ENCODE assay signal across 29 mouse cellular contexts in genomic region chr12:99462302-99462701, GRCm38 (mm10).
A peak's percentile ranks its signal among the peaks of the same experiment; 100 is the strongest.
DNase-seq lines count a peak whose midpoint lies in the region; ATAC-seq and TF ChIP-seq lines count a peak whose summit lies in the region.
"Had no signal": no experiment of that assay in that cellular context is flagged by ENCODE, and none has a peak within 500 bp of the region (broad histone marks: within the 10 kb centered on the region; RNA-seq: fewer than 3 reads in every experiment).

No protein-coding gene starts in this region.

- TF ChIP-seq CTCF in lung, adult 2 months (IDR thresholded peaks at IDR 0.05; ENCODE audit: insufficient read depth, low read length): no peak

- H3K4me3 ChIP-seq in lung, embryonic 16.5 days (ENCODE audit: low read length): no peak overlapping the region
- no peak overlapping the region for H3K4me3 ChIP-seq in lung, adult 2 months (replicated peaks; ENCODE audit: extremely low read depth, low read depth, low read length)
- H3K4me3 ChIP-seq in forebrain, embryonic 15.5 days: no peak overlapping the region
- H3K4me3 ChIP-seq: embryonic facial prominence, embryonic 10.5 days; embryonic facial prominence, embryonic 13.5 days; erythroblast, embryonic 14.5 days; forebrain, embryonic 12.5 days; heart, adult 2 months; heart, embryonic 10.5 days; heart, embryonic 13.5 days; hindbrain, embryonic 12.5 days; hindbrain, embryonic 15.5 days; intestine, embryonic 15.5 days had no signal

- no peak overlapping the region for H3K4me2 ChIP-seq in lung, embryonic 16.5 days (ENCODE audit: low read depth, low read length)
- H3K4me2 ChIP-seq in forebrain, embryonic 15.5 days (replicated peaks): no peak overlapping the region
- H3K4me2 ChIP-seq: embryonic facial prominence, embryonic 13.5 days; forebrain, embryonic 12.5 days; heart, embryonic 13.5 days; hindbrain, embryonic 12.5 days; hindbrain, embryonic 15.5 days; intestine, embryonic 15.5 days had no signal

- ATAC-seq in lung, embryonic 16.5 days (ENCODE audit: low read depth): no peak
- no peak for ATAC-seq in forebrain, embryonic 15.5 days (replicated peaks)
- ATAC-seq: forebrain, embryonic 16.5 days; intestine, embryonic 15.5 days had no signal

- no peak for TF ChIP-seq POLR2A in lung, adult 2 months (IDR thresholded peaks at IDR 0.05; ENCODE audit: borderline replicate concordance, extremely low read depth, low read depth, low read length)

- H3K36me3 ChIP-seq in lung, embryonic 16.5 days (ENCODE audit: control insufficient read depth, insufficient read depth, low read length): no peaks in the 10 kb centered on the region
- H3K36me3 ChIP-seq in forebrain, embryonic 15.5 days: no peaks in the 10 kb centered on the region
- H3K36me3 ChIP-seq: embryonic facial prominence, embryonic 10.5 days; embryonic facial prominence, embryonic 13.5 days; forebrain, embryonic 12.5 days; heart, embryonic 10.5 days; heart, embryonic 13.5 days; hindbrain, embryonic 12.5 days; hindbrain, embryonic 15.5 days; intestine, embryonic 15.5 days had no signal

- no peaks in the 10 kb centered on the region for H3K9me3 ChIP-seq in lung, embryonic 16.5 days (ENCODE audit: control insufficient read depth, low read length)
- H3K9me3 ChIP-seq in forebrain, embryonic 15.5 days: no peaks in the 10 kb centered on the region
- H3K9me3 ChIP-seq: embryonic facial prominence, embryonic 10.5 days; embryonic facial prominence, embryonic 13.5 days; forebrain, embryonic 12.5 days; heart, embryonic 10.5 days; heart, embryonic 13.5 days; hindbrain, embryonic 12.5 days; hindbrain, embryonic 15.5 days; intestine, embryonic 15.5 days had no signal

- peak overlapping the region; percentile 36 for H3K27ac ChIP-seq in lung, embryonic 16.5 days (ENCODE audit: low read length)
- H3K27ac ChIP-seq in forebrain, embryonic 15.5 days (replicated peaks): no peak overlapping the region
- H3K27ac ChIP-seq: embryonic facial prominence, embryonic 10.5 days; embryonic facial prominence, embryonic 13.5 days; forebrain, embryonic 12.5 days; heart, adult 2 months; heart, embryonic 10.5 days; heart, embryonic 13.5 days; hindbrain, embryonic 12.5 days; hindbrain, embryonic 15.5 days; intestine, embryonic 15.5 days had no signal

- H3K4me1 ChIP-seq in lung, embryonic 16.5 days (replicated peaks; ENCODE audit: control insufficient read depth, insufficient read depth, low read length): peaks cover 14% of the 10 kb centered on the region
- H3K4me1 ChIP-seq in lung, adult 2 months (ENCODE audit: control insufficient read depth, insufficient read depth, low read length): peaks cover 2% of the 10 kb centered on the region; the same call in 1 of the 2 replicates
- peaks cover 28% of the 10 kb centered on the region for H3K4me1 ChIP-seq in forebrain, embryonic 15.5 days

- H3K9ac ChIP-seq in lung, embryonic 16.5 days (ENCODE audit: low read length): no peak overlapping the region
- H3K9ac ChIP-seq in forebrain, embryonic 15.5 days (replicated peaks): no peak overlapping the region
- H3K9ac ChIP-seq: embryonic facial prominence, embryonic 13.5 days; forebrain, embryonic 12.5 days; heart, embryonic 13.5 days; hindbrain, embryonic 12.5 days; hindbrain, embryonic 15.5 days; intestine, embryonic 15.5 days had no signal

- H3K27me3 ChIP-seq in lung, embryonic 16.5 days (ENCODE audit: control insufficient read depth, insufficient read depth, low read depth, low read length): no peaks in the 10 kb centered on the region
- H3K27me3 ChIP-seq in forebrain, embryonic 15.5 days: no peaks in the 10 kb centered on the region
- H3K27me3 ChIP-seq: embryonic facial prominence, embryonic 13.5 days; forebrain, embryonic 12.5 days; heart, embryonic 13.5 days; hindbrain, embryonic 12.5 days; hindbrain, embryonic 15.5 days; intestine, embryonic 15.5 days had no signal

- no peak for DNase-seq in lung, adult 2 months
- peak; percentile 17 for DNase-seq in 416B (ENCODE audit: low read depth)
- DNase-seq in A20 (ENCODE audit: low read depth, low spot score): peak; percentile 18
- DNase-seq in induced T-regulatory cell, adult 2 months (ENCODE audit: low read depth): peak; percentile 27
- no peak for DNase-seq in frontal cortex, postnatal 25 days (ENCODE audit: low spot score in 2 of 2)
- DNase-seq: adrenal gland, adult 8-10 months; adrenal gland, postnatal 25 days; B cell, adult 2 months; cerebellum, adult 11-12 months; cerebellum, adult 8-10 months; cerebellum, postnatal 10 days; cerebellum, postnatal 36 days; embryo, embryonic 11 days; gastrocnemius, postnatal 25 days; heart, adult 2 months; heart, postnatal 14 days; heart, postnatal 4 days had no signal

Comparison
In these comparisons a context has a peak if more than half of its experiments do, and no peak if none do; other contexts are left out.
1. DNase-seq: peak in 416B (single experiment), A20 (single experiment) and induced T-regulatory cell, adult 2 months (single experiment); none in lung, adult 2 months (single experiment) and frontal cortex, postnatal 25 days (0 of 2).